Mouse (Mus musculus): ENCODE results near the gene Fam160a1. TPM values are rescaled to one million over a fixed set of nuclear protein-coding genes. Genes with fewer than 3 reads are reported as not detected.
A peak's percentile ranks its signal among the peaks of the same experiment; 100 is the strongest.

The Fam160a1 gene
- total and polyA plus RNA-seq, 2 experiments from 2014 or later = 0.45 to 1.2 TPM

DNA sequence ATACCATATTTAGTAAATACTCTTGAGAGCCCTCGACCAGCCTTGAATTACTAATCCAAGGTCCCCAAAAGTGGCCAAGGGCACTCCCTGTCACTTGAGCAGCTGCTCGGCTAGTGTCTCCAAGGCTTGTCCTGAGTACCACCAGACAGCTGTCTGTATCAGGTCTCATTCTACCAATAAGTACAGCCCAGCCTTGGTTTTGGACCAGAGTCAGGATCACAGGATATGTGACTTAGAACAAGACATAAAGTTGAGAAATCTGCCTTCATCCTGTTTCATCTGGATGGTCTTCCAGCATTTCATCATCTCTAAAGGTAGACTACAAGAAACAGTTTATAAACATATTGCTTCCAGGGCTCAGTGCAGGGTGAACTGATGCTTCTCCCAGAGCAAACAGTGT lies 183.4 kb downstream of the Fam160a1 start:
- 92% methylated on average over 2 of the region's 2 CpGs for WGBS
- H3K27ac ChIP-seq = no peak overlapping the region
- no peaks in the 10 kb centered on the region for H3K4me1 ChIP-seq (ENCODE audit: insufficient read depth, low read length)
- TF ChIP-seq CTCF (IDR thresholded peaks at IDR 0.05; ENCODE audit: low read depth) = no peak
- no peaks in the 10 kb centered on the region for H3K27me3 ChIP-seq (ENCODE audit: insufficient read depth, low read length)
- no peaks in the 10 kb centered on the region for H3K36me3 ChIP-seq (ENCODE audit: insufficient read depth, low read length)
- no peak overlapping the region for H3K4me2 ChIP-seq (ENCODE audit: low read depth, low read length)
- ATAC-seq = no peak
- no peaks in the 10 kb centered on the region for H3K9me3 ChIP-seq (ENCODE audit: low read length)
- no peak for DNase-seq (ENCODE audit: low spot score)
- H3K9ac ChIP-seq (replicated peaks; ENCODE audit: low read length) = no peak overlapping the region
- no peak overlapping the region for H3K4me3 ChIP-seq (ENCODE audit: low read length)

DNA sequence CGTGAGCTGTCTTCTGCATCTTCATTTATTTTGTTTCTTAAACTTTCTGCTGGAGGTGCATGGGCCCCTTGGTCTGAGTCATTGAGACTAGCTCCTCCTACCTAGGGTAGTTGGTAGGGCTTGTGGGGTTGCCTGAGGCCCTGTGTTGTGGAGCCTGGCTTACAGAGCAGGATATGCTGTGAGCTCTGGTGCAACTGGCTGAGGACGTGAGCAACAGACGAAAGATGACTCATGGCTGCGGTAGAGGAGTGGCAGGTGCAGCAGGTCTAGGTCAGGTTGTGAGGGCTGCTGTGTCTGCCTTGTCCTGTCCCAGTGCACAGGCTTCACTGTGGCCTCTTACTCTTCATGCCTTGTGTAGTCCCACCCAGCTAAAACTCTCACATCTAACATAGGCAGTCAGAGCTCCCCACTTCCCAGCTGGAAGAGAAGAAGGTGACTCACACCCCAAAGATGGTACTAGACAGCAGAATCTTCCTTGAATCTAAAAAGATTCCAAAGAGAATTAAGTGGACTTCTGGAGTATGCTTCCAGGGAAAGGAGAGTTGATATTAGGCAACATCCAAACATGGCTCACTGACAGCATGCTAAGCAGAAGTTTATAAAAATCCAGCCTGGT lies 187.1 kb downstream of the Fam160a1 start:
- Histone ChIP-seq H3K36me3 (ENCODE audit: insufficient read depth, low read length) (no peaks in the 10 kb centered on the region), H3K9me3 (ENCODE audit: low read length) (no peaks in the 10 kb centered on the region), H3K27me3 (ENCODE audit: insufficient read depth, low read length) (no peaks in the 10 kb centered on the region), H3K27ac (no peak overlapping the region), H3K9ac (replicated peaks; ENCODE audit: low read length) (no peak overlapping the region), H3K4me3 (ENCODE audit: low read length) (no peak overlapping the region), H3K4me1 (ENCODE audit: insufficient read depth, low read length) (no peaks in the 10 kb centered on the region), H3K4me2 (ENCODE audit: low read depth, low read length) (no peak overlapping the region)
- ATAC-seq = no peak
- DNase-seq (ENCODE audit: low spot score) = no peak
- WGBS = 91% methylated on average over 4 of the region's 4 CpGs
- no peak for TF ChIP-seq CTCF (IDR thresholded peaks at IDR 0.05; ENCODE audit: low read depth)

DNA sequence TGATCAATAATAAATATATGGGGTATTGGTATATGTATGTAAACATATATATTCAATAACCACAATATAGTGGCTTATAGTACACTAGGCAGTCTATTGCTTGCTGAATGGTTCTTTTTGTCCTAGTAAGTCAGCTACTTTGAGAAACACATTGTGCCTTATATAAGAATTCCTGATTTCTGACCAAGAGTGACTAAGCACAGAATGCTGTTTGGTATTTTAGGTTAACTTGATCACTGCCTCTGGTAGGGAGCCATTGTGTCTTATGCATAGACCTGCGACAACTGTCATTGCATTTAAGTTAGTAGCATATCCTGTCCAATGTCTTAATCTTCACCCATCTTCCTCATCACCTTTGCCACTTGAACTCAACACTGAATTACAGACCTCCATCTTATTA lies 197.3 kb downstream of the Fam160a1 start:
- TF ChIP-seq CTCF (IDR thresholded peaks at IDR 0.05; ENCODE audit: low read depth) = no peak
- ATAC-seq = no peak
- Histone ChIP-seq H3K4me3 (ENCODE audit: low read length) (no peak overlapping the region), H3K27ac (no peak overlapping the region), H3K4me1 (ENCODE audit: insufficient read depth, low read length) (no peaks in the 10 kb centered on the region), H3K36me3 (ENCODE audit: insufficient read depth, low read length) (no peaks in the 10 kb centered on the region), H3K9me3 (ENCODE audit: low read length) (no peaks in the 10 kb centered on the region), H3K9ac (replicated peaks; ENCODE audit: low read length) (no peak overlapping the region), H3K27me3 (ENCODE audit: insufficient read depth, low read length) (no peaks in the 10 kb centered on the region), H3K4me2 (ENCODE audit: low read depth, low read length) (no peak overlapping the region)
- no peak for DNase-seq (ENCODE audit: low spot score)
- WGBS = 95% methylated on average over 1 of the region's 1 CpGs

DNA sequence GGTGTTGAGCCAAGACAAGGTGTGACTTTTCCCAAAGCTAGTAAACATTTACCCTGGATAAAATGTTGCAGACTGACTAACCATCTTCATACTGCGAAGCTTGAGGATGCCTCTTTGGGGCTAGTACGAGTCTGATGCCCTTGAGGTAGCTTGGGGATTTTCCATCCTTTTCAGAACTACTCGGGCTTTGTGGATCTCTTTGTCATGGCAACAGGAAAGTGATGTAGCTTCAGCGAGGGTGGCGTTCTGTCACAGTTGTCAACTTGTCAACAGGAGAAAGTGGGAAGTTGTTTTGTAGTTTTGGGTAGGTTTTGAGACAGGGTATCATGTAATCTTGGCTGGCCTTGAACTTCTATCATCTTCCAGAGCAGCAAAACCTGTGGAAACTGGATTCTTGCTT lies 197.7 kb downstream of the Fam160a1 start:
- whole genome bisulfite sequencing = 75% methylated on average over 5 of the region's 5 CpGs
- Histone ChIP-seq H3K9ac (replicated peaks; ENCODE audit: low read length) (no peak overlapping the region), H3K27ac (no peak overlapping the region), H3K36me3 (ENCODE audit: insufficient read depth, low read length) (no peaks in the 10 kb centered on the region), H3K4me1 (ENCODE audit: insufficient read depth, low read length) (no peaks in the 10 kb centered on the region), H3K4me2 (ENCODE audit: low read depth, low read length) (no peak overlapping the region), H3K9me3 (ENCODE audit: low read length) (no peaks in the 10 kb centered on the region), H3K27me3 (ENCODE audit: insufficient read depth, low read length) (no peaks in the 10 kb centered on the region), H3K4me3 (ENCODE audit: low read length) (no peak overlapping the region)
- DNase-seq (ENCODE audit: low spot score) (no peak), ATAC-seq (no peak)
- TF ChIP-seq CTCF (IDR thresholded peaks at IDR 0.05; ENCODE audit: low read depth) = no peak

DNA sequence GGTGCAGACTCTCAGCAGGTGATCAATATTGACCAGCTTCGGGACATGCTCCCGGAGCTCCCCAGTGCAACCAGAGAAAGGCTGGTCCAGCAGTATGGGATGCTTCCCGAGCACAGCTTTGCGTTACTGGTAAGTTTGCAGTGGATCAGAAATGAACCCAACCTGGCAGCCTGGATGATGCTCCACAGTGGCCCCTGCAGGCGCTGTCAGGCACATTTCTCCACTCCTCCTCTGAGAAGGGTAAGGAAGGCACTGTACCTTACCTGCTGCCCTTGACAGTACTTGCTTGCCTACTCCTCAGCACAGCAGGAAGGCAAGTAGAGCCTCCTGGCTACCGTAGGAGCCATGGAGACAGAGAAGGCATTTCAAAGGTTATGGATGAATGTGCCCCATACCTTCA lies 198.2 kb downstream of the Fam160a1 start:
- Histone ChIP-seq H3K4me3 (ENCODE audit: low read length) (no peak overlapping the region), H3K4me1 (ENCODE audit: insufficient read depth, low read length) (no peaks in the 10 kb centered on the region), H3K27ac (no peak overlapping the region), H3K27me3 (ENCODE audit: insufficient read depth, low read length) (no peaks in the 10 kb centered on the region), H3K4me2 (ENCODE audit: low read depth, low read length) (no peak overlapping the region), H3K9ac (replicated peaks; ENCODE audit: low read length) (no peak overlapping the region), H3K36me3 (ENCODE audit: insufficient read depth, low read length) (no peaks in the 10 kb centered on the region), H3K9me3 (ENCODE audit: low read length) (no peaks in the 10 kb centered on the region)
- peak; percentile 18; the same call in 1 of the 2 replicates for TF ChIP-seq CTCF (IDR thresholded peaks at IDR 0.05; ENCODE audit: low read depth)
- 83% methylated on average over 6 of the region's 6 CpGs for WGBS
- ATAC-seq = no peak
- no peak for DNase-seq (ENCODE audit: low spot score)

DNA sequence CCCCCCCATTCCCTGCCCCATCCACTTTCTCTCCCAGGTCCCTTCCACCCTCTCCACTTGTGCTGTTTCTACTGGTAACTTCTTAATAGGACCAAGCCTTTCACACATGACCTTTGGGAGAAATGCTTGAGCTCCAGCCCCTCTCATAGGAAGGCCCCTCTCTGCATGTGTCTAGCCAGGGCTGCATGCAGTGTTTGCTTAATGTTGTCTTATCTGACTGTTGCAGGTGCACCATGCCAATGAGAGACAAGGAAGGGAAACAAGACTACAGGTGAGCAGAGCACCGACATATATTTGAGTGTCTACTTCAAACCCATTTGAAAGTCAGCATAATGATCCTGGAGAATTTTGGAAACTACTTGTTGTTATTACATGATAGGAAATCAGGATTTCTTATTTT lies 200.7 kb downstream of the Fam160a1 start:
- Histone ChIP-seq H3K9me3 (ENCODE audit: low read length) (no peaks in the 10 kb centered on the region), H3K4me1 (ENCODE audit: insufficient read depth, low read length) (no peaks in the 10 kb centered on the region), H3K9ac (replicated peaks; ENCODE audit: low read length) (no peak overlapping the region), H3K4me3 (ENCODE audit: low read length) (no peak overlapping the region), H3K4me2 (ENCODE audit: low read depth, low read length) (no peak overlapping the region), H3K27ac (no peak overlapping the region), H3K27me3 (ENCODE audit: insufficient read depth, low read length) (no peaks in the 10 kb centered on the region), H3K36me3 (ENCODE audit: insufficient read depth, low read length) (no peaks in the 10 kb centered on the region)
- no peak for ATAC-seq
- TF ChIP-seq CTCF (IDR thresholded peaks at IDR 0.05; ENCODE audit: low read depth) = no peak
- no peak for DNase-seq (ENCODE audit: low spot score)
- WGBS = 86% methylated on average over 1 of the region's 1 CpGs

Other genes with a start within 250 kb of the Fam160a1 start
- 31.8 and 44.8 TPM in 2 replicates for gene Gatb, start 243.2 kb downstream of the Fam160a1 start, total RNA-seq (2014; rRNA removed)
- gene Gatb, start 243.2 kb downstream of the Fam160a1 start, polyA plus RNA-seq (2015; fragmentation: Nextera tagmentation; extraction: Ambion mirVana) = 17.3 and 18.4 TPM in 2 replicates
- gene Glt28d2, start 70.2 kb upstream of the Fam160a1 start, total RNA-seq (2014; rRNA removed) = 0.37 TPM in 1 of 2 replicates, not detected in the other
- gene Glt28d2, start 70.2 kb upstream of the Fam160a1 start, polyA plus RNA-seq (2015; fragmentation: Nextera tagmentation; extraction: Ambion mirVana) = 0.34 and 0.43 TPM in 2 replicates
- gene Gm37240, start 70.2 kb upstream of the Fam160a1 start, total RNA-seq (2014; rRNA removed) = 0.14 TPM in 1 of 2 replicates, not detected in the other
- gene Gm37240, start 70.2 kb upstream of the Fam160a1 start, polyA plus RNA-seq (2015; fragmentation: Nextera tagmentation; extraction: Ambion mirVana) = 1.00 and 1.5 TPM in 2 replicates
- gene Sh3d19, start 153.8 kb upstream of the Fam160a1 start, total RNA-seq (2014; rRNA removed) = 23.7 and 31.1 TPM in 2 replicates
- 14.0 and 16.3 TPM in 2 replicates for gene Sh3d19, start 153.8 kb upstream of the Fam160a1 start, polyA plus RNA-seq (2015; fragmentation: Nextera tagmentation; extraction: Ambion mirVana)
- gene Prss48, start 185.2 kb upstream of the Fam160a1 start, total RNA-seq (2014; rRNA removed) = not detected in 2 replicates
- not detected in 2 replicates for gene Prss48, start 185.2 kb upstream of the Fam160a1 start, polyA plus RNA-seq (2015; fragmentation: Nextera tagmentation; extraction: Ambion mirVana)